Mouse (Mus musculus): Measurements from ENCODE around the gene Vps13c.

DNA sequence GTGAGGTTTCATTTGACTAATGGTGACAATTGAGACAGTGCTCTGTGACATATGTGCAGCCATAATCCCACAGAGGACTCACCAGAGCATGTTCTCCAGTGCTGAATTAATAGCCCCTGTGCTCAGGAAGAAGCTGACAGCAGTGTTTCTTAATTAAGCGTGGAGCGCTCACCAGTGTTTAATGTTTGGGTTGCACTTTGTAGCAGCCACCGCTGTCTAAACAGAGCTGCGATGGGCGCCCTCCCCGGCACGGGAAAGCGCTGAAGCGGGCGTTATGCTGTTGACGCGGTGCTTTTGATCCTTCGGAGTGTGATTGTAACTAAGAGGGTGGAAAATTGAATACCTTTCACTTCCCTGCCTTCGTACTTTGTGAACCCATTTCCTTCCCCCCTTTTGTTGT is 125.7 kb downstream of the Vps13c start:
- TF ChIP-seq CTCF (IDR thresholded peaks at IDR 0.05; ENCODE audit: extremely low read depth, insufficient read depth, insufficient read length, insufficient replicate concordance): no peak
- no peak for TF ChIP-seq POLR2A (IDR thresholded peaks at IDR 0.05; ENCODE audit: low read depth, low read length)
